Mouse (Mus musculus): ENCODE data around the gene Tbc1d10b. TPM values are rescaled to one million over a fixed set of nuclear protein-coding genes. Genes with fewer than 3 reads are reported as not detected.

The Tbc1d10b gene
- polyA plus RNA-seq, 1 experiment: 70.3 TPM

- DNase-seq: no peak
Measured at GRCm38 (mm10) chr7:127165607-127166493, 42.4 kb downstream of the Tbc1d10b start.

GRCm38 (mm10) chr7:127164002-127164401 lies 44.3 kb downstream of the Tbc1d10b start:
- no peak for TF ChIP-seq CTCF (IDR thresholded peaks at IDR 0.05; ENCODE audit: borderline replicate concordance, control insufficient read depth, extremely low read depth, insufficient read depth, low read length, poor library complexity)
- no peak for TF ChIP-seq POLR2A (IDR thresholded peaks at IDR 0.05; ENCODE audit: control insufficient read depth, extremely low read depth, insufficient read depth, low read length, poor library complexity)
- DNase-seq: no peak
- H3K36me3 ChIP-seq (ENCODE audit: control insufficient read depth, insufficient read depth, low read length): no peaks in the 10 kb centered on the region
- H3K4me1 ChIP-seq (replicated peaks; ENCODE audit: control insufficient read depth, insufficient read depth, low read length): peaks cover 11% of the 10 kb centered on the region
- no peak overlapping the region for H3K27ac ChIP-seq (ENCODE audit: control insufficient read depth, insufficient read depth, low read length)
- WGBS: 94% methylated on average over 4 of the region's 4 CpGs
- H3K4me3 ChIP-seq (ENCODE audit: control insufficient read depth, insufficient read depth, low read length): no peak overlapping the region
- H3K27me3 ChIP-seq (ENCODE audit: control insufficient read depth, insufficient read depth, low read length): no peaks in the 10 kb centered on the region

More at GRCm38 (mm10) chr7:127165607-127166493, 42.4 kb downstream of the Tbc1d10b start:
- Histone ChIP-seq H3K27ac (ENCODE audit: control insufficient read depth, insufficient read depth, low read length) (no peak overlapping the region), H3K36me3 (ENCODE audit: control insufficient read depth, insufficient read depth, low read length) (no peaks in the 10 kb centered on the region), H3K4me3 (ENCODE audit: control insufficient read depth, insufficient read depth, low read length) (no peak overlapping the region), H3K4me1 (replicated peaks; ENCODE audit: control insufficient read depth, insufficient read depth, low read length) (peaks cover 11% of the 10 kb centered on the region), H3K27me3 (ENCODE audit: control insufficient read depth, insufficient read depth, low read length) (no peaks in the 10 kb centered on the region)
- 72% methylated on average over 12 of the region's 12 CpGs for WGBS
- TF ChIP-seq CTCF (IDR thresholded peaks at IDR 0.05; ENCODE audit: borderline replicate concordance, control insufficient read depth, extremely low read depth, insufficient read depth, low read length, poor library complexity) (no peak), POLR2A (IDR thresholded peaks at IDR 0.05; ENCODE audit: control insufficient read depth, extremely low read depth, insufficient read depth, low read length, poor library complexity) (no peak)

- 97% methylated on average over 5 of the region's 5 CpGs for WGBS
- Histone ChIP-seq H3K4me1 (replicated peaks; ENCODE audit: control insufficient read depth, insufficient read depth, low read length) (peaks cover 11% of the 10 kb centered on the region), H3K27me3 (ENCODE audit: control insufficient read depth, insufficient read depth, low read length) (no peaks in the 10 kb centered on the region), H3K4me3 (ENCODE audit: control insufficient read depth, insufficient read depth, low read length) (no peak overlapping the region), H3K36me3 (ENCODE audit: control insufficient read depth, insufficient read depth, low read length) (no peaks in the 10 kb centered on the region), H3K27ac (ENCODE audit: control insufficient read depth, insufficient read depth, low read length) (no peak overlapping the region)
- DNase-seq: no peak
- TF ChIP-seq POLR2A (IDR thresholded peaks at IDR 0.05; ENCODE audit: control insufficient read depth, extremely low read depth, insufficient read depth, low read length, poor library complexity) (no peak), CTCF (IDR thresholded peaks at IDR 0.05; ENCODE audit: borderline replicate concordance, control insufficient read depth, extremely low read depth, insufficient read depth, low read length, poor library complexity) (no peak)
Measured at GRCm38 (mm10) chr7:127162546-127162945, 45.7 kb downstream of the Tbc1d10b start.

- Histone ChIP-seq H3K36me3 (ENCODE audit: control insufficient read depth, insufficient read depth, low read length) (no peaks in the 10 kb centered on the region), H3K27me3 (ENCODE audit: control insufficient read depth, insufficient read depth, low read length) (no peaks in the 10 kb centered on the region), H3K27ac (ENCODE audit: control insufficient read depth, insufficient read depth, low read length) (no peak overlapping the region), H3K4me1 (replicated peaks; ENCODE audit: control insufficient read depth, insufficient read depth, low read length) (no peaks in the 10 kb centered on the region), H3K4me3 (ENCODE audit: control insufficient read depth, insufficient read depth, low read length) (no peak overlapping the region)
- 97% methylated on average over 4 of the region's 4 CpGs for WGBS
- TF ChIP-seq CTCF (IDR thresholded peaks at IDR 0.05; ENCODE audit: borderline replicate concordance, control insufficient read depth, extremely low read depth, insufficient read depth, low read length, poor library complexity) (no peak), POLR2A (IDR thresholded peaks at IDR 0.05; ENCODE audit: control insufficient read depth, extremely low read depth, insufficient read depth, low read length, poor library complexity) (no peak)
- no peak for DNase-seq
Measured at GRCm38 (mm10) chr7:127157548-127157947, 50.7 kb downstream of the Tbc1d10b start.

GRCm38 (mm10) chr7:127153477-127153876 lies 54.8 kb downstream of the Tbc1d10b start:
- Histone ChIP-seq H3K36me3 (ENCODE audit: control insufficient read depth, insufficient read depth, low read length) (no peaks in the 10 kb centered on the region), H3K4me1 (replicated peaks; ENCODE audit: control insufficient read depth, insufficient read depth, low read length) (no peaks in the 10 kb centered on the region), H3K27ac (ENCODE audit: control insufficient read depth, insufficient read depth, low read length) (no peak overlapping the region), H3K27me3 (ENCODE audit: control insufficient read depth, insufficient read depth, low read length) (no peaks in the 10 kb centered on the region), H3K4me3 (ENCODE audit: control insufficient read depth, insufficient read depth, low read length) (no peak overlapping the region)
- TF ChIP-seq POLR2A (IDR thresholded peaks at IDR 0.05; ENCODE audit: control insufficient read depth, extremely low read depth, insufficient read depth, low read length, poor library complexity) (no peak), CTCF (IDR thresholded peaks at IDR 0.05; ENCODE audit: borderline replicate concordance, control insufficient read depth, extremely low read depth, insufficient read depth, low read length, poor library complexity) (no peak)
- WGBS: 94% methylated on average over 3 of the region's 3 CpGs
- no peak for DNase-seq

GRCm38 (mm10) chr7:127152464-127152863 lies 55.8 kb downstream of the Tbc1d10b start:
- H3K36me3 ChIP-seq (ENCODE audit: control insufficient read depth, insufficient read depth, low read length): no peaks in the 10 kb centered on the region
- WGBS: 97% methylated on average over 6 of the region's 6 CpGs
- H3K4me3 ChIP-seq (ENCODE audit: control insufficient read depth, insufficient read depth, low read length): no peak overlapping the region
- no peak for DNase-seq
- no peaks in the 10 kb centered on the region for H3K4me1 ChIP-seq (replicated peaks; ENCODE audit: control insufficient read depth, insufficient read depth, low read length)
- no peaks in the 10 kb centered on the region for H3K27me3 ChIP-seq (ENCODE audit: control insufficient read depth, insufficient read depth, low read length)
- TF ChIP-seq CTCF (IDR thresholded peaks at IDR 0.05; ENCODE audit: borderline replicate concordance, control insufficient read depth, extremely low read depth, insufficient read depth, low read length, poor library complexity) (no peak), POLR2A (IDR thresholded peaks at IDR 0.05; ENCODE audit: control insufficient read depth, extremely low read depth, insufficient read depth, low read length, poor library complexity) (no peak)
- H3K27ac ChIP-seq (ENCODE audit: control insufficient read depth, insufficient read depth, low read length): no peak overlapping the region
